Mouse (Mus musculus) cortical plate, adult 2 months (tissue): Measurements from ENCODE around the gene Egfl8.

Source experiments
- CTCF ChIP-seq: fragments of 200-500 bp; IDR thresholded peaks from 2 replicates; pipeline ENCODE4 v1.5.1; 2011; ENCODE audit warnings: mild to moderate bottlenecking, control low read depth, low read length; ENCODE audit not compliant: insufficient read depth; ENCODE audit errors: extremely low read depth
- POLR2A ChIP-seq: fragments of 200-500 bp; IDR thresholded peaks from 2 replicates; pipeline ENCODE4 v1.6.1; 2011; ENCODE audit warnings: mild to moderate bottlenecking, low read length, control low read depth; ENCODE audit not compliant: insufficient read depth; ENCODE audit errors: extremely low read depth

GRCm38 (mm10) chr17:34607997-34608396, 7.8 kb downstream of the Egfl8 start:
- TF ChIP-seq CTCF (no peak), POLR2A (no peak)
